Mouse (Mus musculus): Measurements from ENCODE around the gene Cep135.

Gene Cep135

DNA sequence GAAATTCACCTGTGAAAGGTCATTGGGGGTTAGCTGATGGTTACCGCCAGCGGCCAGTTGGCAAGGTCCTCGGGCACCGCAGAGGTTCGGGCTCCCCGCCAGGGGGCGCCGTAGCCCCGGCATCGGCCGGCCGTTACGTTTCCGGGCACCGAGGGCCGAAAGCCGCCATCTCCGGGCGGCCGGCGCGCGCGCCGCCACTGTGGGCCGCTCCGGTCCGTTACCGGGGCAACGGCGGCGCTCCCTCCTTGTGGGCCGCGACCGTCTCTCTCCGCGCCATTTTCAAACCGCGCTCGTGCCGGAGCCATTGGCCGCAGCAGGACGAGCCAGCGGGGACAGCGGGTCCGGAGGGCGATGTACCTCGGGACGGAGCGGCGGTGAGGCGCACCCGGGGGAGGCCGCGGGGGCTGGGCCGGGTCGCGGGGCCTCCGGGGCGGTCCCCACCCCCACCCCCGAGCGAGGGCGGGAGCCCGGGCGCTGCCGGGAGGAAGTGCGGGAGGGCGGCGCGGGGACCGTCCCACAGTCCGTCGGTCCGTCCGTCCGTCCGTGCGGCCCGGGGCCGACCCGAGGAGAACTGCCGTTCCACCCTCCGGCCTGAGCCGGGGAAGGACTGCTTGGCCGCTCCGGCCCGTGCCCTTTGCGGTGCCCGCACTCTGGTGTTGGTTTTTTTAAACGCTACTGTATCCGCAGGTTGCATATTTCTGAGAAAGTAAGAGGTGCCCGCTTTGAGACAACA, at the start of gene Cep135:
Gene Cep135 (plus strand): TSS at position 148 of the 733 bp plus-strand sequence.
- peak; percentile 90 for DNase-seq

DNA sequence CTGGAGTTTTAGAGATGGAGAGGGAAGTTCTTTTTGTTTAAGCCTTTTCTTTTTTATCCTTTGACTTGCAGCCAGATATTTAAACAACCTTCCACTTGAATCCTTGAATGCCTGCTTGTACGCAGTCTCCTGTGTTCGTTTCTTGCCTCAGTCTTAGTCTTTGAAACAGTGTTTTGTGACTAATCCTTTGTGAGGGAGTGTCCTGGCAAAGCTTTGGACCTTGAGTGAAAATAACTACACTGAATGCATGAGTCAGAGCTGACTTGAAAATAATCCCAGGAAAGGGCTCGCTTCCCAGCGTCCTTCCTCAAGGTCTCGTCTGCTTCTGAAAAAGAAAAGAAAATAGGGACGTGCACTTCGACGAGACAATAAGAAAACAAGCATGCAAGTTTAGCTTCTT, 48.3 kb upstream of the Cep135 start:
- no peak for DNase-seq

DNA sequence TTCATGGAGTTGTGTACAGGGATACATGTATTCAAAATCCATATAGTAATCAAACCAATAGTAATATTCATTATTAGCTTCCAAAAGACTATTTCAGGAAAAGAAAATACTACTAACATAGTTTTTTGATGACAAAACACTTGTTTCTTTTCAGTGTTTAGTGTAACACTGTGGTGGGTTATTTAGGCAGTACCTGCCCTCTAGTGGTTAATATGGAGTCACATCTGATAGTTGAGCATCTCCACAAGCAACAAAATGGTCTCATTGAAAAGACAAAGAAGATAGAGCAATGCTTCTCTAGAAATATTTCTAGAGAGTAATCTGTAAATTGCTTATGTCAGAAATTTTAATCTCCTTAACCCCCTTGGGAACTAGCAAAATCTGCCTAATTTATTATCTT, 47.7 kb upstream of the Cep135 start:
- no peak for DNase-seq

DNA sequence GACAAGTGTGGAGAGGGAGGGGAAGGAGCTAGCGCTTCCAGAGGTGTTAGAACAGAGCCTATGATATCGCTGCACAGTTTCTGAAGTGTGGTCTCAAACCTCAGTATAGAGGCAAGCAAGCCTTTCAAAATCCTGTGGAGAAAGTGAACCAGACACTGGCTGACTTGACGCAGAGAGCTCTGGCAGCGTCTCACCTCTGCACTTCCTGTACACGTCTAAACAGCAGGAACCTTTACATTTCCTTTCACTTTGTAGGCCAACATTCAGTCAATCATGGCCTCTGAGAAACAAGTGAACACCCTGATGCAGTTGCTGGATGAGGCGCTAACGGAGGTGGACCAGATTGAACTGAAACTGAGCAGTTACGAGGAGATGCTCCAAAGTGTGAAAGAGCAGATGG, 45.3 kb upstream of the Cep135 start:
- no peak for DNase-seq

DNA sequence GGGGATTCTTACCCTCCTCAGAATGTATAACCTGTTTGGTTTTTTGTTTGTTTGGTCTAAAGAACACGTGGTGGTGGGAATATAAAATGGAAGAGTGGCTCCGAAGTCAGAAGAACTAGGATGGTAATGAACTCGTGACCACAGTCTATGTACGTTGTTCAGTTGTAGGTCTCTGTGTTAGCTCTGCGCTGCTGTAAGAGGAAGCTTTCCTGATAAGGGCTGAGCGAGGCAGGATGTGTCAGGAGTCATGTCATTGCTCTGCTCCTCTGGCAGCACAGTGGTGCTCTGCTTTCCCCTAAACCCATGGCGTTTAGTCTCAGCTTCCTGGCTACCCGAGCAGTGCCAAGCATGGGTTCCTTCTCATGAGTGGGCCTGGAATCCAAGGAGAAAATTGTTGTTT, 38.1 kb upstream of the Cep135 start:
- DNase-seq, result no peak

DNA sequence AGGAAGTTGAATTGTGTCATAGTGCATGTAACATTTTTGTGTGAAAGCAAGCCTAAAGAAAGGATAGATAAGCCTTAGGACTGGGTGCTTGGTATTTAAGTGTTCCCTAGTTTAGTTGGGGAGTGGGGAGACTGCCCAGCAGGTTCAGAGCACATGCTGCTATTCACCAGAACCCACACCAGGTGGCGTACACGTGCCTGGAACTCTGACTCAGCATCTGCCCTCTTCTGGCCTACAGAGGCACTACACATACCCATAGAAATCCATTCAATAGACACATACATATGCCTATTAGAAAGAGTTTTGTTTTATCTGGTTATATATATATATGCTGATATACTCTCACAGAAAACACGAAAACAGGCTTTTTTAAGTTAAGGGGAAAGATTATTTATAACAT, 23.2 kb upstream of the Cep135 start:
- DNase-seq, result peak; percentile 69

DNA sequence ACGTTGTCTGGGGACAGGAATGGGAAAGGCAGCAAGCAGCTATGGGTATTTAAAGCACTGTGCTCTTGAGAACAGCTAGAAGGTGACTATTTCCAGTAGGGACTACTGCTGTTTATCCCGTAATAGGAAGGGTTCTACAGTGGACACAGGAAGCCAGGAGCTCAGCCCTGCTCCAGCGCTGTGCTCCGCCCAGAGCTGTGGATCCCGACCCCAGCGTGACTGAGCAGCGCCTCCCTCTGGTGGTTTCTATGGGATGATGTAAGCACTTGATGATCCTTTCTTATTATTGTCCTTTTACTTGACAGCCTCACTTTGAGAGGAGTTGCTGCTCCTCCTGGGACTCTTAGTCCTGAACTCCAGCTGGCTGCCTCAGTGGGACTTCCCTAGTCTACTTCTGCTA, 14.2 kb upstream of the Cep135 start:
- DNase-seq, result no peak

DNA sequence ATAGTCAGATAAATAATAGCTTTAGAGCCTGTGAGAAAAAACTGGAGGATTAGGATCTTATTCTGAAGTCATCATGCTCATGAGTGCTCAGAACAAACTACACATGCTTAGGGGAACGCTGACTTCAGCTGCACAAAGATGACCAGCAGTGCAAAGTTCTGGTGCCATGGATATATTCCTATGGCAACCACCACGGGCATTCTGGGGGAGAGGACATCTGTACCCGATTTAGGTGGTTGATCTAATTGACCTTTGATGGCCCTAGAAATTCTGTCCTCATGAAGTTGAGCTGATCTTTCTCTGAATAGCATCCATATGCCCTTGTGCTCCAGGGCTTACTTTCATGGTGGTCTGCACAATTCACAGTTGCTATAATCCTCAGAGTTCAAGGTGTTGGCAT, 11.5 kb upstream of the Cep135 start:
- DNase-seq, result no peak

DNA sequence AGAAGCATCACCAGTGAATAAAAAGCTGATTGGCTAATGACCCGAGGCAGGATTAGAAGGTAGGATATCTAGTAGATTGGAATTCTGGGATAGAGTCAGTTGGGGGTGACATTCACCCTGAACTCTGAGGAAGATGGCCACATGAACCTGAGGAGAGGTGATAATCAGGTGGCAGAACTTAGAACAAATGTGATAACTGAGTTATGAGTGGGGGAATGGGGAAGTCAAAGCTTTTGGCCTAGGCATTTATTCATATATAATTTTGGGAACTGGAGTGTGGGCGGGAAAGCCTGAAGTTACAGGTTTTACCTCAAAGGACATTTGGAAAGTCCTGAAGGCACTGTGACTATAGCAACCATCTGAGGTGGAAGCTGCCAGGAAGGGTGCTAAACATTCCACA, 3.1 kb upstream of the Cep135 start:
- no peak for DNase-seq

DNA sequence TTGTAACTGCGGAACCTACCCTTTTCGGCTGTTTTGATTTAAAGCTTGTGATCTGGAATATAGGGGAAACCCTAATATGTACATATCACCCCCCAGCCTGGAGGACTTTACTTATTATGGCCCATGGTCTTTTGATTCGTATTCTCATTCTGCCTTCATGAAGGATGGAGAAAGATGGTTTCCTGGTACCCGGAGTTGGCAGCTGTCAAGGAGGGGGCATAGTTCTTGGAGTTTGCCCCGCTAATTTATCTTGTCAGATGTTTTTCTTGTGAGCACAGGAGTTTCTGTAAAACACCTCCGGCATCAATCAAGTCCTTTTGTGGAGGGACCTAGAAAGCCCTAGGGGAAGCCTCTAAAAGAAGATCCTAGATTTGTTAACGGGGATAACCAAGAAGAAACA, 813 bp downstream of the Cep135 start:
- no peak for DNase-seq

DNA sequence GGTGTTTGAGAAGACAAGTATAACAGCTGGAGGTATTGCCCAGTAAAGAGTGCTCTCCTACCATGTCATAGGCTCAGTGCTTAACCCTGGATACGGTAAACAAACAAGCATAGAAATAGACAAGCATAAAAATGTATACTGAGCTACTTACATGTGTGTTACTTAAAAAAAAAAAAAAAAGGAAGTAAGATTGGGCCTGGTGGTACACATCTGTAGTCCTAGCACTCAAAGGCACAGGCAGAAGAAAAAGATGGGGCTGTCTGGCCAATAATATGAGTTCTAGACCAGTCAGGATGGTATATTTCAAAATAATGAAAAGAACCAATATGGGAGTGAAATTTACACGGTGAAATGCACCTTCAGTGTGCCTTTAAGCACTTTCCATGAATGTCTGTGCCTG, 1.5 kb downstream of the Cep135 start:
- no peak for DNase-seq

DNA sequence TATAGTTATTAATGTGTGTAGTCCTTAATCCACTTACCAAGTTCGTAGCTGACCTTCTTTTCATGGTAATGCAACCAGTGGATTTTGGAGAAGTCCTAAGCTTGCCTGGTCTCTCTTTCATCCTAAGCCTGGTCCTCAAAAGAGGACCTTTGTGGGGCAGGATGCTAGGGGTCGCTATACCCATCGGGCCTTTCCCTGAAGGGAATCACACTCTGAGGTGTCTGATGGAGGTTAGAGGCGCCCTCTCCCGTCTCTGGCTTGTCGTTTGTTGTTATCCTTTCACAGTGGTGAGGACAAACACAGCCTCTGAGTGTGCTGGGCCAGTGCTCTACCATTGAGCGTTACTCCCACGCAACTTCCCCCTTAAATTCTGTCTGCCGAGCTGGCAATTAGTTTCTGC, 3.4 kb downstream of the Cep135 start:
- no peak for DNase-seq

DNA sequence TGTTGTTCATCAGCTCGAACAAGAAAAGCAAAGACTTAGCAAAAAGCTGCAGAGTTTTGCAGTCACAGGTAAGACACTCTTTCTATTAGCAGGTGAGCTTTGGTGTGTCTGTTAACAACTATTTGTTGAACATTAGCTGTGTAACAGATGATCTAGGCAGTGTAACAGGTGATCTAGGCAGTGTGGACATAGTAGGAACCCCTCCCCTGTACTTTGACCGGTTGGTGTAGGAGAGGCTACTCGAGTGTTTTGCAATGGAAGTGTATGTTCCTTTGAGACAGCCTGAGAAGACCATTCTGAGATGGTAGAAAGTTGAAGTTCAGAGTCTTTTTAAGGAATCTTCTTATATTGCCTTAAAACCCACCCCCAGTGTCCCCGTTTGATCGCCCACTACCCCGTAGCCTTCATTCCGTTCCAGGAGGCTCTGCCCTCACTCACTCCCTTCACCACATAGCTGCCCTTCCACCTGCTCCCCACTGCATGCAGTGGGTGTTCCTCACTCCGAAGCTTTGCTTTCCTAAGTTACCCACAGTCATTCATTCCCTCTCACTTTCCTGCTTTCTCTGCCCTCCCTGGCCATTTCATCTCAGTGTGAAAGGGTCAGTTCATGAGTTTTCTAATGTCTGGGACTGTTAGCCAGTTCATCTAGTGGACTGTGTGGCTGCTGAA, 21.3 kb downstream of the Cep135 start:
- no peak for DNase-seq

DNA sequence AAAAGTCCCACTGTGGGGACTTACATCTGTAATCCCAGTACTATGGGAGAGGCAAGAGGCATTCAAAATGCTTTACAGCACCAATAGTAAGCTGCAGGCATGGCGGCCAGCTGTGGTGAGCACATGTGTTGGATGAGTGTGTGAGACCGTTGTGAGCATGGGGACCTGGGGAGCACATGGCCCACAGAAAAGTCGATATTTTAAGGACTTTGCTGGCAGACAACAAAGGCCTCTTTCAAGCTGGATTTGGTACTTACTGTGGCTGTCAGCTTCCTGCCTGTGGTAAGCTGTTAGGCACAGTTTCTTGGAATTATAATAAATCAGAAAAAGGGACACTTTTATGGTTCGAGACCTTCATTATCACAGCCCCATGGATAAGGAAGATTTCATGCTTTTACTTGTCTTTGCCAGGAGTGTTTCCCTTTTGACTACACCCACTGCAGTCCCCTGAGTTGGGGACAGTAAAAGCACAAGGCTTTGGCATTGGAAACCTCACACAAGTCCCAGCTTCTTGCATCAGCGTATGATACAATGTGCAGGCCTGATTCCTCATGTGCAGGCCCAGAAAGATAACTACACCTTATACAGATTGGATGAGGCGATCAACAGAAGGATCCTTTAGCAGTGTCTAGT, 24.5 kb downstream of the Cep135 start:
- no peak for DNase-seq

DNA sequence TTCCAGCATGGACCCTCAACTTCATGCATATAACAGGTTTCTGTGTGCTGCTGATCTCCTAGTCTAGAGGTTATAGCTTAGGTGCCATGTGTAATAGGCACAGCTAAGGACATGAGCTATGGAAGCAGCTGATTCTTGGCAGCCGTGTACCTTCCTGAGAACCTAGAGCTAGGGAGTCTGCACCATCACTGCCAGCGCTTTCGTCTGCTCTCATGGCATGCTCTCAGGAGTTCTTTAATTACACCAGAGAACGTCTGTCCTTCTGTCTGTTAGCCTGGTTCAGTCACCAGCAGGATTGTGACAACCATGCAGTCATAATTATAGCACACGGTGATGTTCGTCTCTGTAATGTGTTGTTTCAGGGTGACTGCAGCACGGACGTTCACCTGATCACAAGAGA, 26.8 kb downstream of the Cep135 start:
- no peak for DNase-seq

DNA sequence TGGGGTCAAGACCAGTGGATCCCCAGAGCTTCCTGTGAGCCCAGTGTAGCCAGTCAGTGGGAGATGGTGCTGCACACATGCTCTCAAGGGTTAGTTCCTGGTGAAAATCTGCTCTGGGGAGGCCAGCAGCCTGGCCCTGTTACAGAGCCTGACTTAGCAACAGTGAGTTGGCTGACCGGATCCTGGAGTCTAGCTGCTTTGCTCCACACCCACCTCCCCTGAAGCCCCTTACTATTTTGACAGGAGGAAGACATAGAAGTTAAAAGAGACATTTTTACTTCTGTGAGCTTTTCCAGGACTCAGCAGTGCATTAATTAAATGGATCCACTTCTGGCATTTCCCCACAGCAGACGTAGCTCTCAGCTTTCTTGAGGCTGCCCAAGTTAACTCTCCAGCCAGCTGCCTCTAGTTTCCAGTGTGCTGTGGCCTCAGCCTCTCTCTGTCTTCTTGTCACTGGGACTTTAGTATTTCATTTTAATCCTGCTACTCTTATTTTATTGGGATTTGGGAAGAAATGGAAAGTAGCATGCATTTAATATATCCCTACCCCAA, 27.8 kb downstream of the Cep135 start:
- DNase-seq, result no peak

DNA sequence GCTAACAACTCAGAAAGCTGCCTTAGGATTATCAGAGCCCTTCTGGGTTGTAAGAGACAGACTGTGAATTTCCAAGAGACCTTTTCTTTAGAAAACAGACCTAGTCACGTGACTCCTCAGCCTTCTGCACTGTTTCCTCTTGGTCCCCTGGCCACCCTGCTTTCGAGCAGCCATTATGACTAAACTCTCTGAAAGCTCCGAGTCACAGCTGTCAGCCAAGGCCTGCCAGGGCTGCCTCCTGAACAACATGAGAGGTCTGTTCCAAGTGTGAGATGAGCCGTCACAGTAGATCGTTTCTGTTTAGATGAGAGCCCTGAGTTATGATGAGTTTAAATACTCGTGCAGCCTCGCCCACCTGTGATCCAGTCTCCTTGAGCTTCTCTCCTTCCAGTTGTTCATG, 30.3 kb downstream of the Cep135 start:
- no peak for DNase-seq

DNA sequence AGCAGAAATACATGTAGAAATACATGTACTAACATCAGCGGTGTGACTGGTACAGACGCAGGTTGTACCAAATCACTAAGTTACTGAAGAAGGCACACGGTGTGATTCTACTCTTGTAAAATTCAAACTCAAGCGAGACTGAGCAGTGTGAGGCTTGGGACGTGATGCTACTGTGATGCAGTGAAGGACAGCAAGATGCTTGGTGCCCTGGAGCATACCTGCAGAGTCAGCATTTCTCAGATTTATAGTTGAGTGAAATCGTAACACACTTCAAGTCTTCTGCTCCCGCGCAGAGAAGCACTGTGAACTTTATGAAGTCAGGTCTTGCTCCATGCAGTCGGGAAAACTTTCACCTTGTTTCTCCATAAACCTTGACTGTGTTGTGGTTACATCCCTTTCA, 35.3 kb downstream of the Cep135 start:
- no peak for DNase-seq

DNA sequence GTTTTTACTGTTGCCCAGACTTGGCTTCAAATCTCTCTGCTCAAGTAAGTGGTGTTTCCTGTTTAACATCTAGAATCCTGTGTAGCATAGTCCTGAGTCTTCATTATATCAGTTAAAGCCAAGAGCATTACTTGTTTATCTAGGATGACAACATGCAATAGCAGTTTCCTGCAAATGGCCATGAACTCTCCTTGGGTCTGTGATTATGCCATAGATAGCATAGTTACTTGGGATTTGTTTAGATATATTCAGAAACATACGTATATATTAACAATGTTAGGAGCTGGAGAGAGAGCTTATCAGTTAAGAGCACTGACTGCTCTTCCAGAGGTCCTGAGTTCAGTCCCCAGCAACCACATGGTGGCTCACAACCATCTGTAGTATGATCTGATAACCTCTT, 39.3 kb downstream of the Cep135 start:
- no peak for DNase-seq

DNA sequence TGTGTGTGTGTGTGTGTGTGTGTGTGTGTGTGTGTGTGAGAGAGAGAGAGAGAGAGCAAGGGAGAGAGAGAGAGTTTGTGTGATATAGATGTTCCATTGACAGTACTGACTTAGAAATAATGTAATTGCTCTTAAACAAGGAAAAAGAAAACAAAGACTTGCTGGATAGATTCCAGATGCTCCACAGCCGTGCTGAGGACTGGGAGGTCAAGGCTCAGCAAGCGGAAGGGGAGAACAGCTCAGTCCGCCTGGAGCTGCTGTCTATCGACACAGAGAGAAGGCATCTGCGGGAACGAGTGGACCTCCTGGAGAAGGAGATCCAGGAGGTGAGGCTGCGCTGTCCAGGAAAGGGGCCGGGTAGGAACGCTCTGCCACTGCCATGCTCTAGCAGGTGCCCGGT, 45.5 kb downstream of the Cep135 start:
- DNase-seq, result no peak

DNA sequence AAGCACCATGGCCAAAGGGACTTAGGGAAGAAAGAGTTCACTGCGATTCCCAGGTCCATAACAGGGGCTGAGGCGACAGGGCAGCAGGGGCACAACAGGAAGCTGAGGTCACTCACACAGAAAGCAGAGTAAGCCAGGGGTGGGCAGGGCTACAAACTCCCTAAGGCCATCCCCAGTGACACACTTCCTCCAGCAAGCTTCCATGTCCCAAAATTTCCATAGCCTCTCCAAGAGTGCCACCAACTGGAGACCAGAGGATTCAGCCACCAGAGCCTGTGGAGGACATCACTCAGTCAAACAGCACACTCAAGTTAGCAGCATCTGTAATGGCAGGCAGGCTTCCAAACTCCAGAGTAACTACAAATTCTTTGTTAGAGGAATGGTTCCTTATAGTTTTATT, 47.1 kb downstream of the Cep135 start:
- no peak for DNase-seq

DNA sequence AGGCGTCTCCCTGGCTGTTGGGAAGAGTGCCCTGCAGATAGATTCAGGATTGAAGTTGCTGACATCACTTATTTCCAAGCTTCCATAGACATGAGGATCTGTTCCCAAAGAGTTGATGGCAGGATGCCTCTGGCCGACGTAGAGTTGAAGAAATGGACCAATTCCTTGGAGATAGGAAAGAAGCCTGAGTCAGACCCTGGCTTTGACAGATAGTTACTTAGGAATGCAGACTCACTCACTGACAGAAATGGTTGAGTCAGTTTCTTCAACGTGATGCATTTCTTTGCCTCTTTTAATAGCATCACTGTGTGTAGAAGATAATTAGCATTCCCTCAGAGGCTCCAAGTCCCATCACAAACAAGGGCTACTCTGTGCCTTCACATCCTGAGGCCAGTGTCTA, 53.6 kb downstream of the Cep135 start:
- no peak for DNase-seq

DNA sequence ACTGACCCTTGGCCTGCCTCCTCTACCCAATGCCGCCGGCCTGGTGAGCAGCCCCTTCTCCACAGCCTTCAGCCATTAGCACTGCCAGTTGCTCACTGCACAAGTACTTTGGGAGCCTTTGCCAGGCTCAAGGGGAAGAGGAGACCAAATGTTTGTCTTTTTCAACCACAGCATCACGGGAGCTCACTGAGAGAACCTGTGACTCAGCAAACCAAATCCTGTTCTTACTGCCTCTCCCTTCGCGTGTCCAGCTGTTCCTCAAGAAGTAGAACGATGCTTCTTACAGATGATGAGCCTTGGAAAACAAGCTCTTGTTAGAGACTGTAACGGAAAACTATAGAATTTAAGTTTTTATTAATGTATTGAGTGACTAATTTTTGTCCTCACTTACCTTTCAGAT, 55.7 kb downstream of the Cep135 start:
- DNase-seq, result no peak

Measured in right cerebral cortex, postnatal 14 days (tissue).